Mouse (Mus musculus) heart, embryonic 14.5 days (tissue): ENCODE results near the gene Furin. TPM values are rescaled to one million over a fixed set of nuclear protein-coding genes. Genes with fewer than 3 reads are reported as not detected.

ENCODE experiments used
- ATAC-seq: fragments of 200-750 bp; cut with Nextera tagmentation; 2 replicates; pipeline ENCODE4 v1.8.0; 2017; ENCODE audit warnings: low read depth, moderate TSS enrichment; ENCODE audit not compliant: insufficient number of reproducible peaks, insufficient read depth, low FRiP score
- H3K27ac ChIP-seq, 2 experiments: fragments of 200-500 bp in 1 of 2; fragments of 300-500 bp in 1 of 2; sonication (generic) in 1 of 2; replicated peaks in 1 of 2; 2 replicates each; pipeline ENCODE4 v1.5.1; 2012 to 2014; ENCODE audit warnings: low read depth in 2 of 2, low read length in 2 of 2, control low read depth in 1 of 2, mild to moderate bottlenecking in 1 of 2, mixed read lengths in 1 of 2; ENCODE audit not compliant: control insufficient read depth in 1 of 2, insufficient read depth in 1 of 2
- H3K27me3 ChIP-seq: fragments of 300-500 bp; sonication (generic); 2 replicates; pipeline ENCODE4 v1.6.1; 2014; ENCODE audit warnings: mild to moderate bottlenecking, low read length, control low read depth; ENCODE audit not compliant: control insufficient read depth, insufficient read depth
- H3K36me3 ChIP-seq: fragments of 300-500 bp; sonication (generic); 2 replicates; pipeline ENCODE4 v1.6.1; 2014; ENCODE audit warnings: mild to moderate bottlenecking, control low read depth, low read length, mixed read lengths; ENCODE audit not compliant: control insufficient read depth, insufficient read depth
- H3K4me1 ChIP-seq, 2 experiments: fragments of 200-500 bp in 1 of 2; fragments of 300-500 bp in 1 of 2; sonication (generic) in 1 of 2; 2 replicates each; pipeline ENCODE4 v1.6.1; 2012 to 2014; ENCODE audit warnings: low read length in 2 of 2, control low read depth in 1 of 2, mixed read lengths in 1 of 2; ENCODE audit not compliant: control insufficient read depth in 2 of 2, insufficient read depth in 2 of 2
- H3K4me2 ChIP-seq: fragments of 300-500 bp; sonication (generic); 2 replicates; pipeline ENCODE4 v1.6.1; 2014; ENCODE audit warnings: mild to moderate bottlenecking, low read length
- H3K4me3 ChIP-seq, 2 experiments: fragments of 200-500 bp in 1 of 2; fragments of 300-500 bp in 1 of 2; sonication (generic) in 1 of 2; 2 replicates each; pipeline ENCODE4 v1.5.1; 2012 to 2014; ENCODE audit warnings: low read length in 2 of 2, mild to moderate bottlenecking in 2 of 2, control low read depth in 1 of 2, low read depth in 1 of 2, moderate library complexity in 1 of 2; ENCODE audit not compliant: control insufficient read depth in 1 of 2, insufficient read depth in 1 of 2
- H3K9ac ChIP-seq: fragments of 300-500 bp; sonication (generic); 2 replicates; pipeline ENCODE4 v1.6.1; 2014; ENCODE audit warnings: mild to moderate bottlenecking, low read length
- H3K9me3 ChIP-seq: fragments of 300-500 bp; sonication (generic); 2 replicates; pipeline ENCODE4 v1.6.1; 2016; ENCODE audit warnings: low read length, control low read depth; ENCODE audit not compliant: control insufficient read depth
- WGBS: fragments of 180-500 bp; shearing (Covaris S2); extraction: QIAGEN DNeasy Blood & Tissue Kit; methylation state at CpG from one replicate; pipeline ENCODE4 v1.1.7; 2014; 5-methylcytosine and 5-hydroxymethylcytosine counted together
- polyA plus RNA-seq: library from polyadenylated mRNA; unstranded; fragments of >200 nt; fragmentation: Nextera tagmentation; extraction: Ambion mirVana; gene quantifications from 2 replicates; pipeline ENCODE4 v1.2.1, GENCODE M21; 2014

The Furin gene
- polyA plus RNA-seq, 1 experiment from 2014 or later, result 25.2 TPM

DNA sequence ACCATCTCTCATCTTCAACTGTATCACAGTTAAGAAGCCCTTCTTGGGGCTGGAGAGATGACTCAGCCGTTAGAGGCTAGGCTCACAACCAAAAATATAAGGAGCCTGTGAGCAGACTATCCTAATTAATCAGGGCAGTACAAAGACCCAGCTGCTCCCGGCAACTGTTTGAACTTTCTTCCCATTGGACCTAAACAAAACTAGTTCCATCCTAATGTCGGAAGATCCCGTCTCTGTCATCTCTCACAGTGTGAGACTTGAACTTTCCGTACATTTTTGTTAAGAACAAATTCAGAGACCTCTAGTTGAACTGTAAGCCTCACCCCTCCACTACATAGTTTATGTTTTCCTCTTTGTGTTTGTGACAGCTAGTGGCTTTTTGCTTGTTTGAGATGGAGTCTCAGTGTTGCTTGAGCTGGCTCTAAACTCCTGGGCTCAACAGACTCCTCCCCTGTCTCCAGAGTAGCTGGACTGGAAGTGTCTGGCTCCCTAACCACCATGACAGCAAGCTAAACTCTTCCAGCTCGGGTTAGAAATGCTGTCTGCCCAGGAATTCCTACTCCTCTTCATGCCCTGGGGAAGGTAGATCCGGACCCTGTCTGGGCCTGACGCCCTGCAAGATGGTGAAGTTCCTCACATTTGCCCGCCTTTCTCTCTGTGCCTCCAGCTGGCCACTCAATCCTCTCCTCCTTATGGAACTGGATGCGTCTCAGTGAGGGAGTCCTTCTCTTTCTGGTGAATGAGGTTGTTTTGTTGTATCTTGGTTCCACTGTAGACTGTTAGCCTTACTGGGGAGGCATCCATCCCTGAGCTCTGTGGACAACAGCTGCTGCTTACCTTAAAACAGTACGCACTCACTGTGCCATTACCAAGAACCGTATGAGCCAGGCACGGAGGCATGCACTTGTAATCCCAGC is 57.3 kb downstream of the Furin start:
- peaks cover 7 to 9% of the 10 kb centered on the region in 2 experiments for H3K4me1 ChIP-seq
- no peaks in the 10 kb centered on the region for H3K9me3 ChIP-seq
- no peak overlapping the region for H3K4me3 ChIP-seq
- no peak overlapping the region for H3K9ac ChIP-seq
- H3K36me3 ChIP-seq, result peaks cover 31% of the 10 kb centered on the region
- H3K27ac ChIP-seq, result no peak overlapping the region
- H3K4me2 ChIP-seq, result no peak overlapping the region
- ATAC-seq, result no peak
- H3K27me3 ChIP-seq, result no peaks in the 10 kb centered on the region
- WGBS, result 64% methylated on average over 13 of the region's 13 CpGs

- H3K4me3 ChIP-seq, result no peak overlapping the region
- no peak overlapping the region for H3K9ac ChIP-seq
- peaks cover 21% of the 10 kb centered on the region for H3K36me3 ChIP-seq
- H3K4me1 ChIP-seq, result peaks cover 9 to 14% of the 10 kb centered on the region in 2 experiments
- H3K4me2 ChIP-seq, result no peak overlapping the region
- no peak for ATAC-seq
- H3K9me3 ChIP-seq, result no peaks in the 10 kb centered on the region
- 67% methylated on average over 5 of the region's 5 CpGs for WGBS
- H3K27me3 ChIP-seq, result no peaks in the 10 kb centered on the region
- H3K27ac ChIP-seq, result no peak overlapping the region
Measured at GRCm38 (mm10) chr7:80346830-80347229, 58.4 kb downstream of the Furin start.

DNA sequence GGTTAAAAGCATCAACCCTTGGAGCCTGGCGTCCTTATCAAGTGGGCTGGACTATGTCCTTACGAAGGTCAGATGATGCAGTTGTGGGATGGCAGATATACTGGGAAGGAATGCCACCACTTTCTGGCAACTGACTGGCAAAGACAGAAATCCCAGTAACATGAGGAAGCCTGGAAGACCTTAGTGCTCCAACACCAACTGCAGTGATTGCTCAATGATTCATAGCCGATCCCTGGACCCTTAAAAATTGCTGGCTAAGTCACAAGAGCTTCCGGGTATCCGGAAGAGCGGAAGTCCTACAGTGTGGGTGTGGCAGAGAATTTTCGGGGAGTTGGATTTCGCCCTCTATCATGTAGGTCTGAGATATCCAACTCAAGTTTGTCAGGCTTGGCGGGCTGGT is 59.1 kb downstream of the Furin start:
- no peak overlapping the region for H3K27ac ChIP-seq
- H3K4me2 ChIP-seq, result no peak overlapping the region
- H3K9ac ChIP-seq, result no peak overlapping the region
- no peak for ATAC-seq
- peaks cover 11 to 15% of the 10 kb centered on the region in 2 experiments for H3K4me1 ChIP-seq
- H3K9me3 ChIP-seq, result no peaks in the 10 kb centered on the region
- peaks cover 16% of the 10 kb centered on the region for H3K36me3 ChIP-seq
- no peaks in the 10 kb centered on the region for H3K27me3 ChIP-seq
- H3K4me3 ChIP-seq, result no peak overlapping the region
- WGBS, result 76% methylated on average over 9 of the region's 9 CpGs

DNA sequence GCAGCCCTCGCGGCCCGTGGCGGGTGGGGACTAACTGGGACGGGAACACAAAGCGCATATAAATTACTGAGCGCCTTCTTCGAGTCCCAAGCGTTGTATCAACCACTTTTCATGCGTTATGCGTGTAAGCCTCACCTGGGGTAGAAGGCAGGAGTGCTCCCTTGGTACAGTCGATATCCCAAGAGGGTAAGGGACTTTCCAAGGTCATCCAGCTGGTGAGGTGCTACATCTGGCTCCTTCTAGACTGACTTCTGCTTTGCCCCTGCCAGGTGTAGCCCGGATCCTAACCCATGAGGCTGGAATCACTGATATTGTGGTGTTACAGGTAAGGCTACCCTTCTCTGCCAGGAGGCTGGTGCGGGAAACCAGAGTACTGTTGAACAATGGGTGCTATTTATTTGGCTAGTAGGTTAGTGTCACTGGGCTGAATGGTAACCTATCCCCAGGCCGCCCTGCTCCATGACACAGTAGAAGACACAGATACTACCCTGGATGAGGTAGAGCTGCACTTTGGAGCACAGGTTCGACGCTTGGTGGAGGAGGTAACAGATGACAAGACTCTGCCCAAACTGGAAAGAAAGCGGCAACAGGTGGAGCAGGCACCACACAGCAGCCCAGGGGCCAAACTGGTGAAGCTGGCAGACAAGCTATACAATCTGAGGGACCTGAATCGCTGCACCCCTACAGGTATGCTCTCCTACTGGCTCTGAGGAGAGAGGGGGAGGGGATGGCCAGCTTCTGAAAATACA is 61.8 kb downstream of the Furin start:
- no peak for ATAC-seq
- H3K27me3 ChIP-seq, result no peaks in the 10 kb centered on the region
- peak overlapping the region; percentile 68 for H3K27ac ChIP-seq
- H3K4me2 ChIP-seq, result peak overlapping the region; percentile 81
- no peaks in the 10 kb centered on the region for H3K9me3 ChIP-seq
- peaks cover 24 to 33% of the 10 kb centered on the region in 2 experiments for H3K4me1 ChIP-seq
- no peaks in the 10 kb centered on the region for H3K36me3 ChIP-seq
- H3K4me3 ChIP-seq, result peak overlapping the region; percentile 55 to 67
- 26% methylated on average over 19 of the region's 19 CpGs for WGBS
- peak overlapping the region; percentile 92 for H3K9ac ChIP-seq

DNA sequence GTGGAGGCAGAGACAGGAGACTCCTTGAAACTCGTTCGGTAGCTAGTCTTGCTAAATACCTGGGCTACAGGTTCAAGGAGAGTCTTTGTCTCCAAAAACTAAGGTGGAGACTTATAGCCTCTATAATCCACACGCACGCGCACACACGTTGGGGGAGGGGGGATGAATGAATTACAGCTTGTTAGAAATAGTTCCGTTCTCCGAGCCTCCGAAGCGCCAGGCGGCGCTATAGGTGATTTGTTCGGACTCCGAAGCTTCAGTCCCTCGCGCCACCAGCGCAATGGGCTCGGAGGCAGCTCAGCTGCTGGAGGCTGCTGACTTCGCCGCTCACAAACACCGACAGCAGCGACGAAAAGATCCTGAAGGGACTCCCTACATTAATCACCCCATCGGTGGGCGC is 62.4 kb downstream of the Furin start, which contains the start of gene Hddc3:
TSS of gene Hddc3 (plus strand) at position 247 of the 400 bp plus-strand sequence.
- H3K4me3 ChIP-seq, result peak within 1 kb of the TSS; percentile 55 to 67
- WGBS, result 2% methylated on average over 25 of the region's 25 CpGs
- no peak for ATAC-seq

DNA sequence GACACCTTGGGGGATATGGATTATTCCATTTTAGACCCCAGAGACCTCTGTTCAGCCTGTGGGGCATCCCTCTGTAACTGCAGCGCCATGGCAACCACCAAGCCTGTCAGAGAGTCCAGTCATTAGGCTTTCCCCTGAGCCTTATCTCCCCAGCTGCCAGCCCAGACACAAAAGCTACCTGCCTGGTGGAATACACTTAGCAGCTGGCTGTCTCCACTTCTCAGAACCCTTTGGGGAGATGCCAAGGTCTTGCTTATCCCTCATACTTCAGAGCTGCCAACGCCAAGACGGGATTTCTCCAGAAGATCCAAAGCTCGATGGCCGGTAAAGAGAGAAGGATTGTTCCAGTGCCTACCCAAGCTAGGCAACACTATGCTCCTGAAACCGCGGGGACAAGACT is 63.4 kb downstream of the Furin start:
- H3K4me2 ChIP-seq, result no peak overlapping the region
- H3K36me3 ChIP-seq, result peaks cover 11% of the 10 kb centered on the region
- no peaks in the 10 kb centered on the region for H3K9me3 ChIP-seq
- H3K4me1 ChIP-seq, result peaks cover 22 to 35% of the 10 kb centered on the region in 2 experiments
- H3K27me3 ChIP-seq, result no peaks in the 10 kb centered on the region
- H3K9ac ChIP-seq, result no peak overlapping the region
- WGBS, result 54% methylated on average over 7 of the region's 7 CpGs
- ATAC-seq, result no peak
- H3K27ac ChIP-seq, result no peak overlapping the region
- no peak overlapping the region for H3K4me3 ChIP-seq

More for the DNA sequence above, 62.4 kb downstream of the Furin start, which contains the start of gene Hddc3:
- Histone ChIP-seq H3K4me1 (peaks cover 24 to 35% of the 10 kb centered on the region in 2 experiments), H3K36me3 (peaks cover under 1% of the 10 kb centered on the region; the same call in 1 of the 2 replicates), H3K9me3 (no peaks in the 10 kb centered on the region), H3K27me3 (no peaks in the 10 kb centered on the region), H3K4me2 (peak within 1 kb of the TSS; percentile 81), H3K9ac (peak within 1 kb of the TSS; percentile 92), H3K27ac (peak within 1 kb of the TSS; percentile 68)

DNA sequence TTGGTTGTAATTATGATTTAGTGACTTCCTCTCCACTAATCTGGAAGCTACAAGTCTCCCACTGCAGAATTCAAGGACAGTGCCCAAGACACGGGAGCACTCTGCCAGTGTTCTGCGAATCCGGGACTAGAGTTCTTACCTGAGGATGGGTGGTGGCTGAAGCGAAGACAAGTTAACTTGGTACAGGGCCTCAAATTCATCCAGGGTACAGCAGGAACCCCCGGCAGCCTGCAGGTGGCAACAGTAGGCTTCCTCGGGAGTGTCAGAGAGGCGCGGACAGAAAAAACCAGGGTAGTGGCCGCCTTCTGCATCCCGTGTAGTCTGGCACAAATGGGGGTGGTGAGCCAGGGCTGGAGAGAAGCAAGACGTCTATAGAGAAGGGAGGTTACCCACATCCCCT is 64.4 kb downstream of the Furin start, which contains the start of gene Unc45a:
TSS of gene Unc45a (minus strand) at position 213 of the 400 bp plus-strand sequence.
- 1% methylated on average over 11 of the region's 11 CpGs for WGBS

More for the DNA sequence above, 64.4 kb downstream of the Furin start, which contains the start of gene Unc45a:
- H3K9ac ChIP-seq, result peak within 1 kb of the TSS; percentile 70
- peak within 1 kb of the TSS; percentile 69 for H3K4me2 ChIP-seq
- H3K4me1 ChIP-seq, result peaks cover 22 to 33% of the 10 kb centered on the region in 2 experiments
- H3K9me3 ChIP-seq, result no peaks in the 10 kb centered on the region
- peak within 1 kb of the TSS; percentile 90 to 94 for H3K27ac ChIP-seq
- H3K4me3 ChIP-seq, result peak within 1 kb of the TSS; percentile 62 to 82
- peak; percentile 55 for ATAC-seq
- no peaks in the 10 kb centered on the region for H3K27me3 ChIP-seq
- H3K36me3 ChIP-seq, result peaks cover 21% of the 10 kb centered on the region
